Mouse (Mus musculus) forebrain, postnatal 0 days (tissue): ENCODE data around the gene Ksr2. TPM values are rescaled to one million over a fixed set of nuclear protein-coding genes. Genes with fewer than 3 reads are reported as not detected.

Source experiments
- ATAC-seq: fragments of 200-750 bp; cut with Nextera tagmentation; 2 replicates; pipeline ENCODE4 v1.8.0; 2017; ENCODE audit warnings: mild to moderate bottlenecking, moderate library complexity
- DNase-seq: peaks from one replicate; pipeline ENCODE4 v3.0.0-alpha.2; 2015
- H3K27ac ChIP-seq: fragments of 300-500 bp; sonication (generic); 2 replicates; pipeline ENCODE4 v1.5.1; 2014; ENCODE audit warnings: low read depth, mild to moderate bottlenecking, antibody characterized with exemption, low read length, moderate library complexity, mixed read lengths
- H3K27me3 ChIP-seq: fragments of 300-500 bp; sonication (generic); 2 replicates; pipeline ENCODE4 v1.6.1; 2014; ENCODE audit warnings: mild to moderate bottlenecking, low read length, mixed read lengths; ENCODE audit not compliant: insufficient read depth
- H3K36me3 ChIP-seq: fragments of 300-500 bp; sonication (generic); 2 replicates; pipeline ENCODE4 v1.6.1; 2014; ENCODE audit warnings: mild to moderate bottlenecking, moderate library complexity; ENCODE audit not compliant: insufficient read depth
- H3K4me1 ChIP-seq: fragments of 300-500 bp; sonication (generic); 2 replicates; pipeline ENCODE4 v1.6.1; 2014; ENCODE audit warnings: antibody characterized with exemption; ENCODE audit not compliant: insufficient read depth
- H3K4me2 ChIP-seq: fragments of 300-500 bp; sonication (generic); 2 replicates; pipeline ENCODE4 v1.6.1; 2014; ENCODE audit warnings: low read depth, mild to moderate bottlenecking, moderate library complexity
- H3K4me3 ChIP-seq: fragments of 300-500 bp; sonication (generic); 2 replicates; pipeline ENCODE4 v1.5.1; 2014; ENCODE audit warnings: low read depth, low read length, mixed read lengths
- H3K9ac ChIP-seq: fragments of 300-500 bp; sonication (generic); 2 replicates; pipeline ENCODE4 v1.6.1; 2014; ENCODE audit warnings: mild to moderate bottlenecking
- H3K9me3 ChIP-seq: fragments of 300-500 bp; sonication (generic); 2 replicates; pipeline ENCODE4 v1.6.1; 2016; ENCODE audit warnings: low read length
- CTCF ChIP-seq: sonication (generic); IDR thresholded peaks from 2 replicates; pipeline ENCODE4 v1.5.1; 2016; ENCODE audit warnings: antibody characterized with exemption, control low read depth, low read depth
- WGBS: fragments of 180-500 bp; shearing (Covaris S2); extraction: QIAGEN DNeasy Blood & Tissue Kit; methylation state at CpG from one replicate; pipeline ENCODE4 v1.1.7; 2014; 5-methylcytosine and 5-hydroxymethylcytosine counted together
- polyA plus RNA-seq: library from polyadenylated mRNA; unstranded; fragments of >200 nt; fragmentation: Nextera tagmentation; extraction: Ambion mirVana; gene quantifications from 2 replicates; pipeline ENCODE4 v1.2.1, GENCODE M21; 2015
- total RNA-seq: library from RNA; depleted of rRNA; stranded (reverse); fragments of >200 nt; gene quantifications from 2 replicates; pipeline ENCODE4 v1.2.3, GENCODE M21; 2014

Ksr2 gene
- total and polyA plus RNA-seq, 2 experiments from 2014 or later: 5.4 to 9.2 TPM

DNA sequence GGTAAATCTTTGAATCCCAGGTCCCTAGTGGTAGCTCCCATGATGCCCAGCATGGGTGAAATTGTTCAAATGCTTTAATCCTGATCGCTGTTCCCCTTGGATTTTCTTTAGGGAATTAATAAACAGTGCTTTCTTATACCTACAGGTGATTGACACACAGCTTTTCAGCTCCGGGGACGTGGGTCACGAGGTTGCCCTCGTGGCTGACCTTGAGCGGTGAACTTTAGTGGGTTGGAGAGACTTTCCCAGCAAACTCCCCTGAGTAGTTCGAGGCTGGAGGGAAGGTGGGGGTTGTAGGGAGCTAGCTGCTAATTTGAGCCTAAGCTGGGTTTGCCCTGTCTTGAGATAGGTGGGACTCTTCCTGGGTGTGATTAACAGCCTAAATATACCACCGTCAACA is 41.7 kb downstream of the Ksr2 start:
- Histone ChIP-seq H3K4me1 (no peaks in the 10 kb centered on the region), H3K4me3 (no peak overlapping the region), H3K36me3 (no peaks in the 10 kb centered on the region), H3K9ac (no peak overlapping the region), H3K27me3 (no peaks in the 10 kb centered on the region), H3K9me3 (no peaks in the 10 kb centered on the region), H3K4me2 (no peak overlapping the region), H3K27ac (no peak overlapping the region)
- 75% methylated on average over 8 of the region's 8 CpGs for WGBS
- DNase-seq: no peak
- no peak for ATAC-seq
- no peak for TF ChIP-seq CTCF

DNA sequence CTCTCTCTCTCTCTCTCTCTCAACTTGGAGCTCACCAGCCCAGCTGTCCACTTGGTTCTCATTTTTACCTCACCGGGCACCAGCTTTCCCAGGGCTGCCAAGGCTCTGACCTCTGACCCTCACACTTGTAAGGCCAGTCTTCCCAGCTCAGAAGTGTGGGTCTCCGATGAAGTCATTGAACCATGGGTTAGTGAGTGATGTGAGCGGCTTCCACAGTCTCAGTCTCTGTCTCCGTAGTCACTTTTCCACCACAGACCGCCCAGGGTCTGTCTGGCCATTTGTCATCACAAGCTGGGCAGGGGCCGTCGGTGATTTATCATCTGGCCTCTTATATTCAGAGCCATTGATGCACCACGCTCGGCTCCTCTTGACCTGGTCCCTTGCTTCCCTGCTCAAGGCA is 43.3 kb downstream of the Ksr2 start:
- Histone ChIP-seq H3K9ac (no peak overlapping the region), H3K4me2 (no peak overlapping the region), H3K4me1 (no peaks in the 10 kb centered on the region), H3K9me3 (no peaks in the 10 kb centered on the region), H3K36me3 (no peaks in the 10 kb centered on the region), H3K4me3 (no peak overlapping the region), H3K27ac (no peak overlapping the region), H3K27me3 (no peaks in the 10 kb centered on the region)
- WGBS: 84% methylated on average over 9 of the region's 9 CpGs
- no peak for TF ChIP-seq CTCF
- ATAC-seq (no peak), DNase-seq (no peak)

DNA sequence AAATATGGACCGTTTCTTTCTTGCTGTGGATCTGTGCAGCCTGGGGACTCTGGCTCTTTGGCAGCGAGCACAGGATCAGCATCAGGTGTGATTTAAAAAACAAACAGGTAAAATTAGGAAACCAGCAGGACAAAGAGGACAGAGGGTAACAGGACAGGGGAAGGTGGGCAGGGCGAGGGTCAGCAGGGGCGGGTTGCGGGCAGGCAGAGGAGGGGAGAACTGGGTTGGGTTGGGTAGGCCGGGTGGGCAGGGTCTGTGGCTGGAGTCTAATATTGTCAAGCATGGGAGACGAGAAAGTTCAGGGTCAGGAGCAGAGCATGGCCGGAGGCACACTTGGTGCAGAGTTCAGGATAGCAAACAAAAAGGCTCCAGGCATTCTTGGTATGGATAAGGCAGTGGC is 43.8 kb downstream of the Ksr2 start:
- no peak overlapping the region for H3K4me2 ChIP-seq
- no peak overlapping the region for H3K4me3 ChIP-seq
- H3K36me3 ChIP-seq: no peaks in the 10 kb centered on the region
- no peaks in the 10 kb centered on the region for H3K4me1 ChIP-seq
- WGBS: 85% methylated on average over 8 of the region's 8 CpGs
- no peak overlapping the region for H3K27ac ChIP-seq
- DNase-seq (no peak), ATAC-seq (no peak)
- no peaks in the 10 kb centered on the region for H3K27me3 ChIP-seq
- no peaks in the 10 kb centered on the region for H3K9me3 ChIP-seq
- TF ChIP-seq CTCF: no peak
- H3K9ac ChIP-seq: no peak overlapping the region

DNA sequence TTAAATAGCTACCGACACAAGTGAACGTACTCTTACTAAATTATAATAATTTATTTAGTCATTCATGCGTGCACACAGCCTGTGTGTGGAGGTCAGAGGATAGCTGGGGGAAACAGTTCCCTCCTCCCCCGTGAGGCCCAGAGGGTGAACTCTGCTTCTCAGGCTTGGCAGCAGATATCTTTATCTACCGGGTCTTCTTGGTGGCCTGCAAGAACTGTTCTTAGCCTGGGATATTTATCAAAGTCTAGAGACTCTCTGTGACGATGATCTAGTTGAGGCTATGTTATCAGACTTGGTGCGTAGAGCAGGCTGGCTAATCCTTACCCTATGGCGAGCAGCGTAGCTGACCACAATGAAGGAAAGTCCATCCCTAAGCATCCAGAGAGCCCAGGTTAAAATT is 45.1 kb downstream of the Ksr2 start:
- Histone ChIP-seq H3K27ac (no peak overlapping the region), H3K4me2 (no peak overlapping the region), H3K4me1 (no peaks in the 10 kb centered on the region), H3K9ac (no peak overlapping the region), H3K27me3 (no peaks in the 10 kb centered on the region), H3K4me3 (no peak overlapping the region), H3K36me3 (no peaks in the 10 kb centered on the region), H3K9me3 (no peaks in the 10 kb centered on the region)
- WGBS: 88% methylated on average over 9 of the region's 9 CpGs
- no peak for TF ChIP-seq CTCF
- DNase-seq (no peak), ATAC-seq (no peak)

DNA sequence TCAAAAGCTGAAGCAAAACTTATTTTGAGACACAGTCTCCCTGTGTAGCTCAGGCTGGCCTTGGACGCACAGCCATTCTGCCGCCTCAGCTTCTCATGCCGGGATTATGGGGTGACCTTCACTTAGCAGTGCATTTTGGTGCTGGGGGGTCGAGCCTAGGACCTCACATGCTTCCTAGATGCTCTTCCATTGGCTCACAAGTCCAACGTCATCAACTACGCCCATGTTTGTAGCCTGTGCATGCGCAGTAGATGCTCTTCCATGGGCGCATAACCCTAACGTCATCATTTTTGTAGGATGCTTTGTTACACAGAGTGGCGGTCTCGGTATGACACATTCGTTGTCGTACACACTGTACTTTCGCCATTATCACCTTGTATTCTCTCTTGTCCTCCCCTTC is 46.5 kb downstream of the Ksr2 start:
- TF ChIP-seq CTCF: no peak
- WGBS: 96% methylated on average over 14 of the region's 14 CpGs
- no peak for DNase-seq
- Histone ChIP-seq H3K4me1 (no peaks in the 10 kb centered on the region), H3K4me2 (no peak overlapping the region), H3K9me3 (no peaks in the 10 kb centered on the region), H3K4me3 (no peak overlapping the region), H3K27ac (no peak overlapping the region), H3K9ac (no peak overlapping the region), H3K36me3 (no peaks in the 10 kb centered on the region), H3K27me3 (no peaks in the 10 kb centered on the region)
- no peak for ATAC-seq

DNA sequence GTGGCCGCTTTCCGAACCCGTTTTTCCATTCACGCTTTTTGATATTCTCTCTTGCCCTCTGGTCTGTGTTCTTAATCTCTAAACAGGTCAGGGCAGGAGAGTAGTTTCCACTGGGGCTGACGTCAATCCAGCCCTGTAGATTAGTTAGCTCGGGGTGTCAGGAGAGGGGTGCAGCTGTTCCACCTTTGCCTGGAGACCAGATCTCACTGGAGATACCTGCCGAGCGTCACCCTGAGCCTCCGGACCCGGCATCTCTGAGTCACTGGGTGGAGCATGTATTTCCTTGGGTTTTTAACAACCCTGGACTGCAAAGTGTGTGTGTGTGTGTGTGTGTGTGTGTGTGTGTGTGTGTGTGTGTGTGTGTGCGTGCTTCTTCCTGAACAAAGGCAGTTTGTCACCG is 53.3 kb downstream of the Ksr2 start:
- Histone ChIP-seq H3K4me2 (no peak overlapping the region), H3K9me3 (no peaks in the 10 kb centered on the region), H3K4me1 (no peaks in the 10 kb centered on the region), H3K9ac (no peak overlapping the region), H3K36me3 (no peaks in the 10 kb centered on the region), H3K4me3 (no peak overlapping the region), H3K27ac (no peak overlapping the region), H3K27me3 (no peaks in the 10 kb centered on the region)
- no peak for ATAC-seq
- TF ChIP-seq CTCF: no peak
- 85% methylated on average over 12 of the region's 12 CpGs for WGBS
- no peak for DNase-seq

DNA sequence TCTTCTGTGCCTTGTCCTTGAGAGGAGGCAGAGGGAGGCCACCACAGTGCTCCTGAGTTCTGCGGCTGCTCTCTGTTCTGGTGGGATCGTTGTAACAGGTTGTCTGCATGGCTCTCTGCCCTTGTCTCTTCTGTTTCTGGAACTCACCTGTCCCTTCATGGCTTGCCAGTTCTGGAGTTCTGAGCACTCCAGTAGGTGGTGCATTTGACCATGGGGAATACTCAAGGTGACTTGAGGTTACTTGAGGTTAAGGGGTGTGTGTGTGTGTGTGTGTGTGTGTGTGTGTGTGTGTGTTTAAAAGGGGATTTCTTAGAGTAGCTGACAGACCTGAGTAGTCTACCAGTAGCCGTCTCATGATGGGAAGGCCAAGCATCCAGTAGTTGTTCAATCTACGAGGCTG is 55.2 kb downstream of the Ksr2 start:
- no peak for TF ChIP-seq CTCF
- Histone ChIP-seq H3K27me3 (no peaks in the 10 kb centered on the region), H3K4me1 (no peaks in the 10 kb centered on the region), H3K9ac (no peak overlapping the region), H3K4me2 (no peak overlapping the region), H3K4me3 (no peak overlapping the region), H3K27ac (no peak overlapping the region), H3K9me3 (no peaks in the 10 kb centered on the region), H3K36me3 (no peaks in the 10 kb centered on the region)
- no peak for DNase-seq
- ATAC-seq: no peak
- 94% methylated on average over 4 of the region's 4 CpGs for WGBS

DNA sequence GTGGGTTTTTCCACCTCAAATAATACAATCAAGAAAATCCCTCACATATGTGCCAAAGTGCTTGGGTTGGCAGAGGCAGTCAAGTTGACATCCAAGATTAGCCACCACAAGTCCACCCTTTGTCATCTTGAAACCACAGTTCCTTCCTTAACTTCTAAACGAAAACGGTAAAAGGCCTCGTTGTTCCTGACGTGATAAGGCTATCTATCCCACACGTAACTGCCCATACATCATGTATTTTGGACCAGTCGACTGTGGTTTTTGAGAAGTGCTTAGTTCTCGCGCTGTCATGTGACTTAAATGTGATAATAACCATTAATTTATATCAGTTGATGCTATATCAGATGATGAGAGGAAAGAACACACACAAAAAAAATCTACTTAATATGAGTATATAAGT is 55.8 kb downstream of the Ksr2 start:
- 93% methylated on average over 8 of the region's 8 CpGs for WGBS
- Histone ChIP-seq H3K4me3 (no peak overlapping the region), H3K27me3 (no peaks in the 10 kb centered on the region), H3K27ac (no peak overlapping the region), H3K9ac (no peak overlapping the region), H3K9me3 (no peaks in the 10 kb centered on the region), H3K4me1 (no peaks in the 10 kb centered on the region), H3K36me3 (no peaks in the 10 kb centered on the region), H3K4me2 (no peak overlapping the region)
- ATAC-seq (no peak), DNase-seq (no peak)
- no peak for TF ChIP-seq CTCF
